Mouse (Mus musculus) kidney, adult 2 months (tissue): ENCODE results near the gene Tctn1. TPM values are rescaled to one million over a fixed set of nuclear protein-coding genes. Genes with fewer than 3 reads are reported as not detected.

Experiments
- DNase-seq: peaks from one replicate; pipeline ENCODE4 v3.0.0; 2021
- H3K27ac ChIP-seq: fragments of 200-500 bp; 2 replicates; pipeline ENCODE4 v1.5.1; 2012; ENCODE audit warnings: low read depth, low read length, control low read depth, inconsistent platforms; ENCODE audit not compliant: insufficient read depth
- H3K27me3 ChIP-seq: fragments of 200-500 bp; replicated peaks from 2 replicates; pipeline ENCODE4 v1.6.1; 2012; ENCODE audit warnings: mild to moderate bottlenecking, moderate library complexity, low read length, inconsistent platforms; ENCODE audit not compliant: control insufficient read depth, insufficient read depth
- H3K36me3 ChIP-seq: fragments of 200-500 bp; 2 replicates; pipeline ENCODE4 v1.6.1; 2012; ENCODE audit warnings: mild to moderate bottlenecking, moderate library complexity, low read length, inconsistent platforms; ENCODE audit not compliant: control insufficient read depth, insufficient read depth
- H3K4me1 ChIP-seq: fragments of 200-500 bp; 2 replicates; pipeline ENCODE4 v1.6.1; 2011; ENCODE audit warnings: low read length; ENCODE audit not compliant: control insufficient read depth, insufficient read depth
- H3K4me3 ChIP-seq: fragments of 200-500 bp; 2 replicates; pipeline ENCODE4 v1.5.1; 2011; ENCODE audit warnings: mild to moderate bottlenecking, low read depth, low read length, control low read depth; ENCODE audit not compliant: insufficient read depth
- CTCF ChIP-seq: fragments of 200-500 bp; conservative IDR thresholded peaks from 2 replicates; pipeline ENCODE4 v1.5.1; 2011; ENCODE audit warnings: low read depth, mild to moderate bottlenecking, control low read depth, low read length, moderate library complexity, mixed read lengths; ENCODE audit not compliant: insufficient read depth, insufficient read length
- POLR2A ChIP-seq: fragments of 200-500 bp; IDR thresholded peaks from one replicate; pipeline ENCODE4 v1.6.1; 2011; ENCODE audit warnings: low read depth, low read length, control low read depth
- WGBS: fragments of 180-500 bp; shearing (Covaris S2); methylation state at CpG from one replicate; pipeline ENCODE4 v1.1.7; 2018; 5-methylcytosine and 5-hydroxymethylcytosine counted together
- polyA plus RNA-seq: library from polyadenylated mRNA; depleted of rRNA; stranded (reverse); fragments of >200 nt; gene quantifications from 2 replicates; pipeline ENCODE4 v1.2.3, GENCODE M21; 2012; rRNA removed

The Tctn1 gene
- polyA plus RNA-seq, 1 experiment = 18.2 TPM

- peaks cover 13% of the 10 kb centered on the region; the same call in 1 of the 2 replicates for H3K4me1 ChIP-seq
- TF ChIP-seq POLR2A (no peak), CTCF (no peak)
- no peak for DNase-seq
- no peaks in the 10 kb centered on the region for H3K36me3 ChIP-seq
- no peak overlapping the region for H3K27ac ChIP-seq
- 39% methylated on average over 3 of the region's 3 CpGs for WGBS
- H3K27me3 ChIP-seq = no peaks in the 10 kb centered on the region
- H3K4me3 ChIP-seq = no peak overlapping the region
Observed at GRCm38 (mm10) chr5:122189115-122189514, 75.1 kb downstream of the Tctn1 start.

Other genes starting within 250 kb of the Tctn1 start
- gene Cux2, start 214.4 kb downstream of the Tctn1 start, polyA plus RNA-seq = 3.2 and 3.6 TPM in 2 replicates
- gene Myl2, start 163.5 kb downstream of the Tctn1 start, polyA plus RNA-seq = 0.90 and 11.8 TPM in 2 replicates
- gene Ccdc63, start 123.6 kb downstream of the Tctn1 start, polyA plus RNA-seq = 0.09 and 0.14 TPM in 2 replicates
- gene Ppp1cc, start 106.2 kb downstream of the Tctn1 start, polyA plus RNA-seq = 75.8 and 91.5 TPM in 2 replicates
- 6.4 and 13.1 TPM in 2 replicates for gene Hvcn1, start 57.7 kb downstream of the Tctn1 start, polyA plus RNA-seq
- 28.8 and 31.7 TPM in 2 replicates for gene Pptc7, start 19.9 kb upstream of the Tctn1 start, polyA plus RNA-seq
- gene Rad9b, start 89.8 kb upstream of the Tctn1 start, polyA plus RNA-seq = 4.2 and 4.5 TPM in 2 replicates
- gene Vps29, start 89.9 kb upstream of the Tctn1 start, polyA plus RNA-seq = 111 and 133 TPM in 2 replicates
- gene Gpn3, start 107.4 kb upstream of the Tctn1 start, polyA plus RNA-seq = 28.2 and 28.8 TPM in 2 replicates
- 20.7 and 20.8 TPM in 2 replicates for gene Fam216a, start 107.9 kb upstream of the Tctn1 start, polyA plus RNA-seq
- gene Arpc3, start 127.4 kb upstream of the Tctn1 start, polyA plus RNA-seq = 141 and 195 TPM in 2 replicates
- 30.3 and 33.5 TPM in 2 replicates for gene Anapc7, start 157.2 kb upstream of the Tctn1 start, polyA plus RNA-seq
- 94.2 and 96.2 TPM in 2 replicates for gene Atp2a2, start 237.8 kb upstream of the Tctn1 start, polyA plus RNA-seq